Mouse (Mus musculus): ENCODE results near the gene Pilra.

The Pilra gene

DNA sequence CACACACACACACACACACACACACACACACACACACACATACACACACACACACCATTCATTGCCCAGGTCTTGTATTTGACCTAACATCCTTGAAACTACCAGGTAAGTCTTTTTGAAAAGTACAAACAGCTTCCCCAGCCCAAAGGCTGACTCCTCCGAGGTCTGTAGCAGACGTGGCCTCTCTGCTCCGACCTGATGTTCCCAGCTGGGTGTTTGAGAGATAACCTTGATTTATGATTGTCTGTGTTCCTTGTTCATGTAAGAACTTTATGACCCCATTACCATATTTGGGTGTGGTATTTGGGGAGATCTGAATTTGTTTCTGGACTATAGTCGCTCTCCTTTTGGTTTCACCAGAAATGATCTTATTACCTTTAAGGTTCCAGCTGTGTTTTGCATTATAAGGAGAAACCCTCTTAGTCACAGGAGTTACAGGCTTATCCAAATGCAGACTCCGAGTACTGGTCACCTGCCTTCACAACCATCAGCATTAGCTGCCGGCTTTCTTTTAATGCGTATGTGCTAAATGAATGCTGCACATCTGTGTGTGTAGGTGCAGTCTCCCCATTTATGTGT lies 58.7 kb downstream of the Pilra start:
- DNase-seq = peak; percentile 17

DNA sequence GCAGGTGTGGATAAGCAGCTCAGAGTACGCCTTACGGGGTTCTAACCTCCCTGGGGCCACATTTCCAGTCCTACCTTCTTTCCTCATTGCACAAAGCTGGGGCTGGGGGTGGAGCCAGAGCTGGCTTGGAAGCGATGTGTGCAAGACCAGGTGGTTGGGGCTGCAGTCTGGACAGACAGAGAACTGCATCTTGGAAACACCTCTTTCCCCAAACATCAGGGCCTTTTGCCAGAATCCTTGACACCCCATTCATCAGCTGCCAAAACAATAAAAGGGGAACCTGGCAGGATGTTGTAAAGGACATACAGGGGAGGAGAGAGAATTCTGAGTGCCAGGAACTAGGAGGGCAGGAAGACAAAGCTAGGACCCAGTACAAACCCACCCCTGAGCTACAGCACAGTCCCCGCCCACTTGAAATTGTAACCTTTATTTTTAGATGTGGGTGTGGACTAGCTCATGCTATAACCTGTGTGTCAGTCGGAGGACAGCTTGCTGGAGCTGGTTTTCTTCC lies 59.6 kb downstream of the Pilra start:
- peak; percentile 58 for DNase-seq

DNA sequence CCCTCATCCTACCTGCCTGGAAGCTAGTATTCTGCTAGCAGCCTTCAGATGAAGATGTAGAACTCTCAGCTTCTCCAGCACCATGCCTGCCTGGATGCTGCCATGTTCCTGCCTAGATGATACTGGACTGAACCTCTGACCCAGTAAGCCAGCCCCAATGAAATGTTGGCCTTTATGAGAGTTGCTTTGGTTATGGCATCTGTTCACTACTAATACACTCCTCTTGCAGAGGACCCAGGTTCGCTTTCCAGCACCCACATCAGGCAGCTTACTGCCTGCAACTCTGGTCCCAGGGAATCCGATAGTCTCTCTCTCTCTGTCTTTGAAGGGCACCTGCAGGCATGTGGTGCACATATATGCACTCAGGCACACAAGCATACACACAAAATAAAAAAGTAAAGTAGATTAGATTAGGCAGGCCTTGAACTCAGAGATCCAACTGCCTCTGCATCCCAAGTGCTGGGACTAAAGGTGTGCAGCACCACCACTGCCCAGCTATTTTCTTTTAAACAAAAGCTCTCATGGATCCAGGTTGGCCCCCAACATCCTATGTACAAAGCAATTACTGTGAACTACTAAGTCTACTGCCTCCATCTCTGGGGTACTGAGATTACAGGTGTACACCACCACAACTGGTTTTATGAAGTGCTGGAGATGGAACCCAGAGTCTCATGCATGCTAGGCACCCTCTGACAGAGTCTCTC lies 60.3 kb downstream of the Pilra start:
- DNase-seq = no peak

DNA sequence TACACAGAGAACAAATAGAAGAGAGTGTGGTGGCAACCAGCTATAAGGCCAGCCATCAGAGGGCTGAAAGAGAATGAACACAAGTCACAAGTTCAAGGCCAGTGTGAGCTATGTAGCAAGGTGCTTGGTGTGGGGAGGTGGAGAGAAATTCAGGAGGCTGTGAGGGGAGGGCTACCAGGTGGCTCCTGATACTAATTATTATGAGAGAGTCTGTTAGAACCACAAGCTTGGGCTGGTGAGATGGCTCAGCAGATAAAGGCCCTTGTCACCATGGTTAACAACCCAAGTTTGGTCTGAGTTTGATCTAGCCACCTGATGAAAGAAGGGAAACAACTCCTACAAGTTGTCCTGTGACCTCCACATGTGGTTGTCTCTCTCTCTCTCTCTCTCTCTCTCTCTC lies 63.3 kb downstream of the Pilra start:
- no peak for DNase-seq
